Mouse (Mus musculus) CD4-positive helper T cell, adult 2 months (primary cell): ENCODE results near the gene Olfr1299.

ENCODE experiments used
- DNase-seq: peaks from one replicate; pipeline ENCODE4 v3.0.0-alpha.2; 2012; ENCODE audit warnings: low read depth, missing footprints, low spot score

Gene Olfr1299

DNA sequence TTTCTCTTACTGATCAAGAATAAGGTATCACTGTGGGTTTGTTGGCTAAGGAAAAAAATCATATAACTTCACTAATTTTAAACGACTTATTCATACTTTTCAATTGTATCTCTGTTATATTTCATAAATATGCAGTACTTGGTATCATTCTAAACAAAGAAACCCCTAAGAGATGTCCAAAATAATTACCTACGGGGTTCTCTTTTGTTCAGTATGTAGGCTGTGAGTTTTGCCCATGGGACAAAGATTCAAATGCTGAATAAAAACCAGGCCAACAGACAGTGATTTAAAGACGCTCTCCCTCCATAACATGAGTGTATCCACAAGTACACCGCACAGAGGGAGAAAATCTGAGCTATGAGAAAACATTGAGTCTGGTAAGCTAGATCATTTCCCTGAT is at the start of gene Olfr1299:
Olfr1299 (plus strand) TSS at position 301 of the 400 bp plus-strand sequence.
- DNase-seq = no peak

GRCm38 (mm10) chr2:111626397-111626796 is 34.8 kb upstream of the Olfr1299 start, which contains the start of gene Olfr1297:
Gene Olfr1297, minus strand, starts transcription at chr2:111626497.
- no peak for DNase-seq

- DNase-seq = no peak
These were observed 12.1 kb upstream of the Olfr1299 start, which contains the start of gene Olfr1298 for GRCm38 (mm10) chr2:111649101-111649500. Gene Olfr1298, minus strand, starts transcription at chr2:111649201.
